Mouse (Mus musculus): ENCODE data around the gene Adat2. TPM values are rescaled to one million over a fixed set of nuclear protein-coding genes. Genes with fewer than 3 reads are reported as not detected.
A peak's percentile ranks its signal among the peaks of the same experiment; 100 is the strongest.

Gene Adat2
- polyA plus RNA-seq, 1 experiment, result 7.5 TPM

GRCm38 (mm10) chr10:13572003-13572402, 19.3 kb downstream of the Adat2 start:
- no peaks in the 10 kb centered on the region for H3K79me3 ChIP-seq (ENCODE audit: low read depth)
- no peaks in the 10 kb centered on the region for H3K79me2 ChIP-seq (ENCODE audit: control insufficient read depth, insufficient read depth)
- no peak overlapping the region for H3K4me3 ChIP-seq (ENCODE audit: insufficient read depth, poor library complexity, severe bottlenecking)
- H3K36me3 ChIP-seq (ENCODE audit: control insufficient read depth, insufficient read depth), result no peaks in the 10 kb centered on the region
- no peak overlapping the region for H3ac ChIP-seq (ENCODE audit: control insufficient read depth, insufficient read length, low read depth)
- no peaks in the 10 kb centered on the region for H3K27me3 ChIP-seq (ENCODE audit: control insufficient read depth, insufficient read depth, insufficient read length)
- TF ChIP-seq MYOD1 (IDR thresholded peaks at IDR 0.05; ENCODE audit: control insufficient read depth, insufficient read length, low read depth), result no peak
- no peak for TF ChIP-seq CEBPB (IDR thresholded peaks at IDR 0.05; ENCODE audit: low read depth)
- no peak for TF ChIP-seq MAX (IDR thresholded peaks at IDR 0.05)
- no peak for TF ChIP-seq FOSL1 (IDR thresholded peaks at IDR 0.05; ENCODE audit: insufficient read depth, low read length, poor library complexity, severe bottlenecking)
- no peak for TF ChIP-seq USF1 (IDR thresholded peaks at IDR 0.05; ENCODE audit: low read depth)
- no peak for TF ChIP-seq CTCF (IDR thresholded peaks at IDR 0.05; ENCODE audit: control insufficient read depth, insufficient read depth, insufficient read length)

DNA sequence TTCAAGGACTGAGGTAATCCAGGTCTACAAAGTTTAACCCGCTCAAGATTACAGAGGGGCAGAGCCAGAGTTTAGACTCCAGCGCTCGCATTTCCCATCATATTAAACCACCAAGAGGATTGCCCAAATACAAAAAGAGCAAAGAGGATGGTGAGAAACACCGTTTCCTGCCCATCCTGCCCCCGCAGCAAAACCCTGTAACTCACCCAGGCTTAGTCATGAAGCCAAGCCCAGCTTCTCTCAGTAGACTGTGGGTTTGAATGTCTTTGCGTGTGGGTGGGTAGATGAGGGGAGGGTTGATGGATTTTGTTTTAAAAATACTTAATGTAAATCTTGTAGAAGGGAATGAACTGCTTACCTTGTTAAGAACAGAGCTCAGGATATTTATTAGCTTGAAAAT, 19.7 kb downstream of the Adat2 start:
- H3K79me2 ChIP-seq (ENCODE audit: control insufficient read depth, insufficient read depth), result no peaks in the 10 kb centered on the region
- H3K4me3 ChIP-seq (ENCODE audit: insufficient read depth, poor library complexity, severe bottlenecking), result no peak overlapping the region
- H3K36me3 ChIP-seq (ENCODE audit: control insufficient read depth, insufficient read depth), result no peaks in the 10 kb centered on the region
- no peaks in the 10 kb centered on the region for H3K27me3 ChIP-seq (ENCODE audit: control insufficient read depth, insufficient read depth, insufficient read length)
- H3K79me3 ChIP-seq (ENCODE audit: low read depth), result no peaks in the 10 kb centered on the region
- no peak for TF ChIP-seq FOSL1 (IDR thresholded peaks at IDR 0.05; ENCODE audit: insufficient read depth, low read length, poor library complexity, severe bottlenecking)
- TF ChIP-seq USF1 (IDR thresholded peaks at IDR 0.05; ENCODE audit: low read depth), result no peak
- no peak for TF ChIP-seq MYOD1 (IDR thresholded peaks at IDR 0.05; ENCODE audit: control insufficient read depth, insufficient read length, low read depth)
- TF ChIP-seq CEBPB (IDR thresholded peaks at IDR 0.05; ENCODE audit: low read depth), result no peak
- TF ChIP-seq MYOG (IDR thresholded peaks at IDR 0.05; ENCODE audit: control insufficient read depth, extremely low read depth, insufficient read length), result no peak
- H3ac ChIP-seq (ENCODE audit: control insufficient read depth, insufficient read length, low read depth), result no peak overlapping the region

GRCm38 (mm10) chr10:13577123-13577522, 24.4 kb downstream of the Adat2 start:
- Histone ChIP-seq H3K79me2 (ENCODE audit: control insufficient read depth, insufficient read depth) (no peaks in the 10 kb centered on the region), H3K36me3 (ENCODE audit: control insufficient read depth, insufficient read depth) (no peaks in the 10 kb centered on the region), H3ac (ENCODE audit: control insufficient read depth, insufficient read length, low read depth) (no peak overlapping the region), H3K79me3 (ENCODE audit: low read depth) (no peaks in the 10 kb centered on the region), H3K27me3 (ENCODE audit: control insufficient read depth, insufficient read depth, insufficient read length) (no peaks in the 10 kb centered on the region), H3K4me3 (ENCODE audit: insufficient read depth, poor library complexity, severe bottlenecking) (no peak overlapping the region)
- TF ChIP-seq MAX (IDR thresholded peaks at IDR 0.05) (no peak), CTCF (IDR thresholded peaks at IDR 0.05; ENCODE audit: control insufficient read depth, insufficient read depth, insufficient read length) (no peak), MYOD1 (IDR thresholded peaks at IDR 0.05; ENCODE audit: control insufficient read depth, insufficient read length, low read depth) (no peak), CEBPB (IDR thresholded peaks at IDR 0.05; ENCODE audit: low read depth) (peak; percentile 22), USF1 (IDR thresholded peaks at IDR 0.05; ENCODE audit: low read depth) (no peak)

- Histone ChIP-seq H3K27me3 (ENCODE audit: control insufficient read depth, insufficient read depth, insufficient read length) (no peaks in the 10 kb centered on the region), H3K79me3 (ENCODE audit: low read depth) (no peaks in the 10 kb centered on the region), H3K36me3 (ENCODE audit: control insufficient read depth, insufficient read depth) (no peaks in the 10 kb centered on the region), H3K4me3 (ENCODE audit: insufficient read depth, poor library complexity, severe bottlenecking) (no peak overlapping the region), H3ac (ENCODE audit: control insufficient read depth, insufficient read length, low read depth) (no peak overlapping the region), H3K79me2 (ENCODE audit: control insufficient read depth, insufficient read depth) (no peaks in the 10 kb centered on the region)
- TF ChIP-seq MYOG (IDR thresholded peaks at IDR 0.05; ENCODE audit: control insufficient read depth, extremely low read depth, insufficient read length) (no peak), CTCF (IDR thresholded peaks at IDR 0.05; ENCODE audit: control insufficient read depth, insufficient read depth, insufficient read length) (no peak), CEBPB (IDR thresholded peaks at IDR 0.05; ENCODE audit: low read depth) (no peak), MAX (IDR thresholded peaks at IDR 0.05) (no peak), MYOD1 (IDR thresholded peaks at IDR 0.05; ENCODE audit: control insufficient read depth, insufficient read length, low read depth) (no peak), USF1 (IDR thresholded peaks at IDR 0.05; ENCODE audit: low read depth) (no peak), FOSL1 (IDR thresholded peaks at IDR 0.05; ENCODE audit: insufficient read depth, low read length, poor library complexity, severe bottlenecking) (no peak)
These were observed 35.2 kb downstream of the Adat2 start for GRCm38 (mm10) chr10:13587914-13588313.

GRCm38 (mm10) chr10:13592196-13592595, 39.5 kb downstream of the Adat2 start:
- Histone ChIP-seq H3K4me3 (ENCODE audit: insufficient read depth, poor library complexity, severe bottlenecking) (no peak overlapping the region), H3K79me2 (ENCODE audit: control insufficient read depth, insufficient read depth) (no peaks in the 10 kb centered on the region), H3K27me3 (ENCODE audit: control insufficient read depth, insufficient read depth, insufficient read length) (no peaks in the 10 kb centered on the region), H3K36me3 (ENCODE audit: control insufficient read depth, insufficient read depth) (no peaks in the 10 kb centered on the region), H3K79me3 (ENCODE audit: low read depth) (no peaks in the 10 kb centered on the region), H3ac (ENCODE audit: control insufficient read depth, insufficient read length, low read depth) (no peak overlapping the region)
- TF ChIP-seq CTCF (IDR thresholded peaks at IDR 0.05; ENCODE audit: control insufficient read depth, insufficient read depth, insufficient read length), result no peak
- no peak for TF ChIP-seq MYOD1 (IDR thresholded peaks at IDR 0.05; ENCODE audit: control insufficient read depth, insufficient read length, low read depth)
- no peak for TF ChIP-seq FOSL1 (IDR thresholded peaks at IDR 0.05; ENCODE audit: insufficient read depth, low read length, poor library complexity, severe bottlenecking)
- TF ChIP-seq MAX (IDR thresholded peaks at IDR 0.05), result no peak
- no peak for TF ChIP-seq MYOG (IDR thresholded peaks at IDR 0.05; ENCODE audit: control insufficient read depth, extremely low read depth, insufficient read length)
- TF ChIP-seq USF1 (IDR thresholded peaks at IDR 0.05; ENCODE audit: low read depth), result no peak
- TF ChIP-seq CEBPB (IDR thresholded peaks at IDR 0.05; ENCODE audit: low read depth), result no peak

GRCm38 (mm10) chr10:13593529-13593928, 40.8 kb downstream of the Adat2 start:
- Histone ChIP-seq H3K4me3 (ENCODE audit: insufficient read depth, poor library complexity, severe bottlenecking) (no peak overlapping the region), H3K79me2 (ENCODE audit: control insufficient read depth, insufficient read depth) (no peaks in the 10 kb centered on the region), H3K36me3 (ENCODE audit: control insufficient read depth, insufficient read depth) (no peaks in the 10 kb centered on the region), H3K79me3 (ENCODE audit: low read depth) (no peaks in the 10 kb centered on the region), H3ac (ENCODE audit: control insufficient read depth, insufficient read length, low read depth) (no peak overlapping the region), H3K27me3 (ENCODE audit: control insufficient read depth, insufficient read depth, insufficient read length) (no peaks in the 10 kb centered on the region)
- TF ChIP-seq FOSL1 (IDR thresholded peaks at IDR 0.05; ENCODE audit: insufficient read depth, low read length, poor library complexity, severe bottlenecking), result no peak
- no peak for TF ChIP-seq MAX (IDR thresholded peaks at IDR 0.05)
- TF ChIP-seq MYOG (IDR thresholded peaks at IDR 0.05; ENCODE audit: control insufficient read depth, extremely low read depth, insufficient read length), result no peak
- no peak for TF ChIP-seq CTCF (IDR thresholded peaks at IDR 0.05; ENCODE audit: control insufficient read depth, insufficient read depth, insufficient read length)
- no peak for TF ChIP-seq MYOD1 (IDR thresholded peaks at IDR 0.05; ENCODE audit: control insufficient read depth, insufficient read length, low read depth)
- no peak for TF ChIP-seq USF1 (IDR thresholded peaks at IDR 0.05; ENCODE audit: low read depth)
- TF ChIP-seq CEBPB (IDR thresholded peaks at IDR 0.05; ENCODE audit: low read depth), result no peak

Measured in C2C12 (cell line).